Mouse (Mus musculus): ENCODE results near the gene Olfr535.
"Not testable (repeated sequence)": the region's sequence is repeated elsewhere in the genome, so short reads cannot be mapped to it uniquely, and the experiment has no call there.

Olfr535 gene

DNA sequence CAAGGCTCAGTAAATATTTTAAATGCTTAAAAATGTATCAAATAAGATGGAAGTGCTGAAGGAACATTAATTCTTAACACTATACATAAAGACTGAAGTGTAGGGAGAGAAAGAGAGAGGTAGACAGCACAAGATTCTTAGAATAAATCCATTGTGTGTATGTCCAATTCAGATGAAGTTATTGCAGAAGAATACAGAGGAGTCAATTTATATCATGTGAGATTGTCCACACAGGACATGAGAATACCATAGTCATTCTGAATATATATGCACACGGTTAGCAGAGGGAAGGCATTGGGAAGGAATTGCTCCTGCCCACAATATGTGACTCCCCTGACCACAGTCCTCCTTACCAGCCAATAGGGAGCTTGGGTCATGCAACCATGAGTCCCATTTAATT lies at the start of gene Olfr535:
Gene Olfr535, plus strand, starts transcription at position 301 of the 400 bp plus-strand sequence.
- DNase-seq (ENCODE audit: low spot score in 2 of 2): no peak

GRCm38 (mm10) chr7:140443141-140443540 lies 40.9 kb upstream of the Olfr535 start:
- no peak for DNase-seq (ENCODE audit: low spot score in 2 of 2)

DNA sequence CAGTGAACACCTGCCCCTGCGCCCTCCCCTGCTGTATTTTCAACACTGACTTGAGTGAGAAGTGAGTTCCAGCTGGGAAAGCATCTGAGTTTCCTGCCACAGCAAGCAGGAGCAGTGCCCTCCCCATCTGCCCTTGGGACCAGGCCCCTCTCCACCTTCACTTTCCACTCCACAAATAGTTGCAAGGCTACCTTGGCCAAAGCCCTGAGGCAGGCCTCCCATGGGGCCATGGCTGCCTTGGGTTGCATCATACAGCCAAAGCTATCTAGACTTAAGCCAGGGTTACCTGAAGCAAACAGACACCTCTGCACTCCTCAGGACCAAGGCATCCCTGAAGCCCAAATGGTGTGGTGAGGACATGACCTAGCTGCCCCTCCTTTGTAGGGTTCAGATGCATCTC lies 20.9 kb upstream of the Olfr535 start, which contains the start of gene Olfr533:
Gene Olfr533, plus strand, starts transcription at position 301 of the 400 bp plus-strand sequence.
- DNase-seq (ENCODE audit: low spot score in 2 of 2): not testable (repeated sequence)

DNA sequence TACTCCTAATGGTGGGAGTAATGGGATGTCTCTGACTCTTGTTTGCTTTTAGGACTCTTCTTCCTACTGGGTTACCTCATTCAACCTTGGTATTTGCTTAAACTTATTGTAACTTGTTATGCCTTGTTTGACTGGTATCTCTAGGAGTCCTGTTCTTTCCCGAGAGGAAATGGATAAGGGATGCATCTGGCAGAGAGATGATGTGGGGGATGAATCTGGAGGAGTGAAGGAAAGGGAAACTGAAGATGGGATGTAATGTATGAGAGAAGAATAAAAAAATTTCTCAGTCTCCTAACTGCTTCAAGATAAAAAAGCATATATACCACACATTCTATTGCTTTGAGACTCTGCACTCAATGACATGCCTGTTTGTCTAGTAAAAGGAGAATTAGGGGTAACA lies 6.1 kb upstream of the Olfr535 start:
- peak; percentile 12 to 37 for DNase-seq (ENCODE audit: low spot score in 2 of 2)

DNA sequence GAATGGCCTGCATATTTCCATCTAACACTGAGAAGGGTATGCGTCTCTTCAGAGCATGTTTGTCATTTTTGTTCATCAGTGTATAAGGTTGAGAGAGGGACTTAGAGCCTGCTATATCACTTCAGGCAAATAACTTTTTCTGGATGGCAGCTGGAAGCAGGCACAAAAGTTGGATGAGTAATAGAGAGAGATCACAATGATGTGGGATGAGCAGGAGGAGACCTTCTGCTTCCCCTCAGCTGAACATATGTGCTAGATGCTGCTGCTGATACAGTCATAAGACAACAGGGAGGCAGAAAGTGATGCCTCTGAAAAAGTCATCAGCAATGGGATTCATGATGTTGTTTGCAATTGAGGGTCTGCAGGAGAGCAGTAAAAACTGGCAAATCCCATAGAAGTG lies 5.3 kb upstream of the Olfr535 start:
- DNase-seq (ENCODE audit: low spot score in 2 of 2): peak; percentile 47 to 81

GRCm38 (mm10) chr7:140488981-140489380 lies 5.0 kb downstream of the Olfr535 start:
- no peak for DNase-seq (ENCODE audit: low spot score in 2 of 2)

DNA sequence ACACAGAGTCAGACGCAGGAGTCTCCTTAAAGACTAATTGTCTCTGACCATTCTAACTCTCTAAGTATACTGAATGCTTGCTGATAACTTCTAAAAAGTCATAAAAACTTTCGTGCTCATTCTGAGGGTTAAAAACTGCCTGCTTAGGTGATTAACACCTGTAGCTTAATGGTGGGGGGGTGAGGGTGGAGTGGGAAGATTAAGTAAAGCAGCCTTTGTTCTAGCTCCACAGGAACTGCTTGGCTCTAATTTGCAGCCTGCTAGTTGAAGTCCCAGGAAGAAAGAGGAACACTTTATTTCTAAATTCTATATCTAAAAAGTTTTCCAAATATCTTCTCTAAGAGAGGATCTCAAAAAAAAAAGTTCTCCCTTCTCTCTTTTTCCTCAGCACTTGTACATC lies 10.2 kb downstream of the Olfr535 start:
- DNase-seq (ENCODE audit: low spot score in 2 of 2): no peak

DNA sequence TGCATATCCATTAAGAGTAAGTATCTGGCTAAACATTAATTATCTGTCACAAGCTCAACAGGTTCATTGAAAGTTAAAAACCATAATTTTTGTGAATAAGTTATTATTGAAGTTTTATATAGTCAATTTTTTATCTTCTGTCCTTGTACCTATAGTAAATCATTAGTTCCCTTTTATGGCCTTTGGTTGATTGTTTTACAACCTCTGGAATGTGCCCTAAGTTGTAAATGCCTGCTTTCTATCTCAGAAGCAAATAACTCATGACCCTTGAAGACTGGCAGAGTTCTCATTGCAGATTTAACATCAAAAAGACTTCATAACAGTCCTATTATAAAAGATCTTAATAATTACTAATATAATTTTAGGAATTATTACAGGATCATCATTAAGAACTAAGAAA lies 10.7 kb downstream of the Olfr535 start:
- no peak for DNase-seq (ENCODE audit: low spot score in 2 of 2)

DNA sequence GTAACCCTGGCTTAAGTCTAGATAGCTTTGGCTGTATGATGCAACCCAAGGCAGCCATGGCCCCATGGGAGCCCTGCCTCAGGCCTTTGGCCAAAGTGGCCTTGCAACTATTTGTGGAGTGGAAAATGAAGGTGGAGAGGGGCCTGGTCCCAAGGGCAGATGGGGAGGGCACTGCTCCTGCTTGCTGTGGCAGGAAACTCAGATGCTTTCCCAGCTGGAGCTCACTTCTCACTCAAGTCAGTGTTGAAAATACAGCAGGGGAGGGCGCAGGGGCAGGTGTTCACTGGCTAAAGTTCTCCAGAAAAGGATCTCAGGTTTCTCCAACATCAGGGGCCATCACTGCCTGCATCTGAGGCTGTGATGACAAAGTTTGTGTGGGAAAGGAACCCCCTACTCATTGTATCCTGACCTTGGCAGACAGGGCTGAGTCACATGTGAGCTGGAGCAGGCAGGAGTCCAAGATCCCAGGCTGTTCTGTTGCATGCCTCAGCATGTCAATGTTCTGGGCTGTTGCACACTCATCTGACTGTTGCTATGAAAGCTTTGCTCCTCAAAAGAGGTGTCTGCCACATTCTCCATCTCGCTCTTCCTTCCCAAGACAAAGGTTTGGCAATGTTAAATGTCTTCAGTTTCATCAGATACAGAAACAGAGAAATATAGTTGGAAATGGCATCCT lies 23.5 kb downstream of the Olfr535 start, which contains the start of gene Olfr536:
Gene Olfr536, minus strand, starts transcription at position 51 of the 676 bp plus-strand sequence.
- DNase-seq (ENCODE audit: low spot score in 2 of 2): peak in 1 of 2 experiments; percentile 6

DNA sequence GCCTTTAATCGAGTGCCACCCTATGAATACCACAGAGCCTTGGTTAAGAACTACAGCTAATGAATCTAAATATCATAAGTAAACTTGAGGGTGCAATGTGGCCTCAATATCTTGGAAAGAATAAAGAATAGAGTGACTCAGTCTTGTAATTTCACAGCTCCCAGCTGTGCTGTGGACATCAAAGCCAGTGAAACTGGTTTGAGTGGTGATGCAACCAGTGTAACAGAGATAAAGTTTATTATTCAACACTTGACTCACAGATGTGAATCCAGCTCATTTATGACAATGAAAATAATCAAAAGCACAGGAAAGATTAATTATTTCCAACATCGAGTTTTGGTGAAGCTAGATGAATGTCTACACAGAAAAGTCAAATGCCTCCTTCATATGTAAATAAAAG lies 55.7 kb downstream of the Olfr535 start:
- DNase-seq (ENCODE audit: low spot score in 2 of 2): no peak
